Mouse (Mus musculus) left cerebral cortex, adult 8-10 months (tissue): ENCODE data around the gene Atp1a4. TPM values are rescaled to one million over a fixed set of nuclear protein-coding genes. Genes with fewer than 3 reads are reported as not detected.

Experiments used
- DNase-seq, 2 experiments: peaks; one replicate each; pipeline ENCODE4 v3.0.0; 2022; ENCODE audit warnings: low spot score in 2 of 2
- total RNA-seq, 4 experiments: library from RNA; stranded (reverse); gene quantifications; 2 replicates each; pipeline ENCODE4 v1.2.4; 2022

Atp1a4 gene
- total RNA-seq, result not detected

GRCm38 (mm10) chr1:172258314-172258713 is at the start of gene Atp1a4:
Atp1a4 (minus strand) TSS chr1:172258414.
- no peak for DNase-seq

- DNase-seq, result no peak
Observed at GRCm38 (mm10) chr1:172307936-172308335, 49.7 kb upstream of the Atp1a4 start.

DNA sequence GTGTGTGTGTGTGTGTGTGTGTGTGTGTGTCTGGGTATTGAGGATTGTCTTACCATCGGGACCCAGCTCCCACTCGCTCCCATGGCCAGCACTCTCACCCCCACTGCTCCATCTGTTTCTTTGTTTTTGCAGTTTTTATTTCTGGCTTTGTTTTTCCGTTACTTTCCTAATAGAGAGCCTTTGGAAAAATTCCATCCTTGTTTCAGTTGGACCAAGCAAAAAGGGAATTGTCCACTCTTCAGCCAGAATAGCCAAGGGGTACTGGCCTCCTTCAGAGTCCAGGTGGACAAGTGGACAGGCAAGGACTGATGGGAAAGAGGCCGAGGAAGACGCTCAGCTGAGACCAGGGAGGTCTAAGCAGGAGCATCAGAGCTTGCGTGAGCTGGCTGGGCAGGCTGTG is 48.7 kb upstream of the Atp1a4 start:
- DNase-seq, result no peak

DNA sequence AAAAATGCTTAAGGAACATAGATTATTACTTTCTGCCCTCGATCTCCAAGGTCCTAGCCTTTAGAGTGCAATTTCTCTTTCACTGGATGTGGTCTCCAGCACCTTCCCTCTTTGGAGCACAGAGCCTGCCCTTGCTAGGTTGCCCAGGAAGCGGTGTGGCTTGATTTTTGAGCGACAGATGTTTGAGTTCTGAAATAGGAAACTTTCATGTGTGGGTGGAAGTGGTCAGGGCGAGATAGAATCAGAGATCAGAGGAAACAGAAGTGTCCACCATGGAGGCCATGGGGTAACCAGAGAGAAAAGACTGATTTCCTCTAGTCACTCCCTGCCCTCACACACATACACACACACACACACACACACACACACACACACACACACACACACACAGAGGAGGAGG is 48.0 kb upstream of the Atp1a4 start:
- no peak for DNase-seq

DNA sequence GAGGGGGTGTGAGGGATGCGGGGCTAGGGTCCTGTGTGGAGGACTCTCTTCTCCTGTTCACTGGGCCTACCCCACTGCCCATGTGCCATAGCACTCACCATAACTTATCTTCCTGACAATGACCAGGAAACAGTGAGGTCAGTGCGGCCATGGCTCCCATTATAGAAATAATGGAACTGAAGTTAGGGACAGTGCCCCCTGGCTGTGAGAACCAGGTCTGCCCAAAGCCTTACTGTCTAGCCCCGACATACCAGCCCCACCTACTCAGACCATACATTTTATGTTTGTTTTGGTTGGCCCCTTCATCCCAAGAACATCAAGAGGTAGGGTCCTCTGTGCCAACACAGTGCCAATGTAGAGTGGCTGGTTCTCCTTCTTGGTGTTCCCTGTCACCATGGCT is 47.4 kb upstream of the Atp1a4 start:
- no peak for DNase-seq

GRCm38 (mm10) chr1:172305153-172305552 is 46.9 kb upstream of the Atp1a4 start:
- DNase-seq, result no peak

GRCm38 (mm10) chr1:172304443-172304842 is 46.2 kb upstream of the Atp1a4 start:
- no peak for DNase-seq

- DNase-seq, result no peak
Observed at GRCm38 (mm10) chr1:172302851-172303250, 44.6 kb upstream of the Atp1a4 start.

GRCm38 (mm10) chr1:172302311-172302710 is 44.1 kb upstream of the Atp1a4 start:
- no peak for DNase-seq

DNA sequence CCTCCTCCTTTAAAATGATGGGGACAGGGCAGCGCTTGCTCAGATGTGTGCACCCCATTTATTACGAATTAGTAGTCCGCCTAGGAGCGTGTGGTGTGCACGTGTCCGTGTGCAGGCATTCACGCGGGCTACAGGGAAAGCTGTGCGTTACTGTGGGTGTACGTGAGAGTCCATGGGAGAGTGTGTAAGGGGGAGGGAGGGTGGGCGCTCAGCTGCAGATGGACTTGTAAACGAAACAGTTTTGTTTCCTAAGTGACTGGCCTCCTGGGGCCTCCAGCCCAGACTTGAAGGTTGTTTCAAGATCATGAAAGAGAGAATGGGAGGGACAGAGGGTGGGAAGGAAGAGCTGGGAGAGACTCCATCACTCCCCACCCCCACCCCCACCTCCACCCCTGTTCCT is 43.0 kb upstream of the Atp1a4 start:
- DNase-seq, result no peak

DNA sequence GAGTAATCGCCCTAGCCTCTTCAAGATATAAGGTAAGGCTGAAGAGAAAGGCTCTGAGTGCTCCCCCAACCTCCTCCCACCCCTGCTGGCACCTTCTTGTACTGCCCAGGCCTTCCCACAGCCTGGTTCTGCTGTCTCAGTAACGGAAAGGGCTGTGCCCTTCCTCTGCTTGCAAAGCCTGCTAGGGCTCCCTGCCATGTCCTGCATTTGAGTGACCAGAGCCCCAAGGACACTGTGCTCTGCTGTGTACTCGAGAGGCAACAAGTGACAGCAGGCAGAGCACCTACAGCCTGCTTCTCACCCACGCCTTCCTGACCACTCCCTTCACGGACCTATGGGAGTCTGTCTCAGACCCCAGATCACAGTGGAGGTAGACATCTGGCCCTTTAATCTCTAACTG is 42.0 kb upstream of the Atp1a4 start:
- DNase-seq, result no peak

DNA sequence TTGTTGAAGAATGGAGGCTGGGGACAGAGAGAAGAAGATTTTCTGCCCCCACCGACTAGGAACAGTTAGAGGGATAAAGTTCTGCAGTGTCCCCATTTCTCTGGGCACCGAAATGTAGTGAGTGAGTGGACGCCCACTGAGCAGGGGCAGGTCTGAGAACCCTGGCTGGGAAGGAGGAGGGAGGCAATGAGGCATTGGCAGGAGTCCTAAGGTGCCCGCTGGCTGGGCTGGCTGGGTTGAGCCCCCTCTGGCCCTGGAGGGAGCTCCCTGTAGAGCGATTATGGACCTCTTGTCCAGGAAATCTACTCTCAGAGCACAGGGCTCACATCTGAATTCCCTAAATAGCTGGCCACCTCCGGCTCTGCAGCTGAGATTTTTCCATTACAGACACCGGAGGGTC is 41.3 kb upstream of the Atp1a4 start:
- DNase-seq, result no peak

DNA sequence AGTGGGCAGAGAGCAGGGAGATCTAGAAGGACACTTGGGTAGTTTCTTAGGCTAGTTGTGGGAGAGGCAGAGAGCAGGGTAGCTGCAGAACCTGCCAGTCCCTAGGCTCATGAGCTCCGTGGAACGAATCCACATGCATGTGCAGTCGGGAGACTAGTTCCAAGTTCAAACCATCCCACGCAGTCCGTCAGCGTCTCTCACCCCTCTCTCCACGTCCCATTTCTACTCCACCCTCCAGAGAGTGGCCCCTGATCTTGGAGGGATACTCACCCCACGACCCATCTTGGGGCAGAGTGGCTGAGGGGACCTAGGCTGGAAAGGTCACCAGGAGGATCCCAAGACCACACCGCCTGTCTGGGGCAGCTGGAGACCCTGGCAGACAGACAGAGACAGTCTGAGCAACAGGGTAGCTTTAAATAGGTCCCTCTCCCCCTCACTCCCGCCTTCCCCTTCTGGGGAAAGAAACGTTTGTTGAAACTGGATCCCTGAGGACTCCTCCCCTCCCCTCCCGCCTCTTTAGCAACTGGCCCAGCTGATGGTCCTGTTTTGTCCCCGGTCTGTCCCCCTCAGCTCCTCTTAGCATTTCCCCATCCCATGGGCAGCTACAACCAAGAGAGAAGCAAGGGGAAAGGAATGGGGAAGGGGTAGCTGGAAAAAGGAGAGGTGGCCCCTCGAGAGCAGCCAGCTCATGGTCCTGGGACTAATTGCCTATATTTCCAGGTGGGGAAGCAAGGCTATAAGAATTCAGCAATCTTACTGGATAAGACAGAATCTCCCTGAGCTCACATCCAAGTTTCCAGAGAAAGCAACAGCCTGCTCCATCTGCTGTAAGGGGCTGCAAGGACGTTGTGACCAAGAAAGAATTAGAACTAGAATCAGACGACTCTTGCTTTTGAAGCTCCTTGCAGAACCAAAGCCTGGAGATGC is 39.7 kb upstream of the Atp1a4 start, which contains the start of gene Atp1a2:
Gene Atp1a2, minus strand, starts transcription at position 454 of the 927 bp plus-strand sequence.
- DNase-seq, result peak in 1 of 2 experiments; percentile 81

DNA sequence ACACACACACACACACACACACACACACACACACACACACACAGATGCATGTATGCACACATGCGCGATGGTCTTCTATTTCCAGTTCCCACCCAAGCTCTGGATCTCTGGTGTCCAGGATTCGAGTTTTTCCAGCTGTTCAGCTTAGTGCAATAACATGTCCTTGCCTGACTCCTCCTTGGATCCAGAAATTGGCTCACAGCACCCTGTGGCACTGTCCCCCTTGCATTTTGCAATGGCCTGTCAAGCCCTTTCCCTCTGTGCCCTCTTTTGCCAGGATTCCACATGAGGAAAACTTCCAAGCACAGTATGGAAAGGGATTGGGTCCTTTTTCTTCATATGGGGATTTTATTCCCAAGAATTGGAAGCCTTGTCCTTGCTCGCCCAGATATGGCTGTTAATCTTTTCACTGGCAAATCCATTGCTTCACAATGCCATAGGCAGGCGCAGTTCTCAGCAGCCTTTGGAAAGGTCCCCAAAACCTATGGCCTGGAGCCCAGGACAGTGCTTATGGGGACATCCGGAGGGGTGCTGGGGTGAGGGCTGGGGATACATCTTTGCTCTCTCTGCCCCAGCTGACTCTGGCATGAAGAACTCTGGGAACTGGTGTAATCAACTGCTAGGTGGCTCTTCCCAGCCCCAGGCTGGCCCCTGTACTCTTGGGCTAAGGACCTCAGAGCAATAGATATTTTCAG is 38.7 kb upstream of the Atp1a4 start:
- DNase-seq, result no peak

DNA sequence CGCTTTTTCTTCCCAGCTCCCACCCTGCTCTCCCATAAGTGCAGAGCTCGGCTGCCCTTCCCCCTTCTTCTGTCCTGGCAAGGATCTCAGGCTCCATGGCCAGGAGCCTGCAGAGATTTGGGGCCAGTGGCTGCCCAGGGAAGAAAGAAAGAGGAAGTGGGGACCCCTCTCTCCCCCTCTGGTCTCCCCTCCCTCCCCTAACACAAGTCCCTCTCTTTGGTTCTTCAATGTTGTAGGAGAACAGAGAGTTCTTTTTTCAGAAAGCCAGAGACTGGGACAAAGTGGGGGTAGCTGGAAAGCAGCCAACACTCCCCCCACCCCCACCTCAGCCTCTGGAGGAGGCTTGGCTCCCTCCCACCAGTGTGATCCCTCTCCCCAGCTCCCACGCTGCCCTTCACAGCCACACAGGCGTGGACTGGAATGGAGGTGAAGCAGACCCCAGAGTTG is 37.6 kb upstream of the Atp1a4 start:
- no peak for DNase-seq

GRCm38 (mm10) chr1:172293449-172293848 is 35.2 kb upstream of the Atp1a4 start:
- DNase-seq, result no peak

DNA sequence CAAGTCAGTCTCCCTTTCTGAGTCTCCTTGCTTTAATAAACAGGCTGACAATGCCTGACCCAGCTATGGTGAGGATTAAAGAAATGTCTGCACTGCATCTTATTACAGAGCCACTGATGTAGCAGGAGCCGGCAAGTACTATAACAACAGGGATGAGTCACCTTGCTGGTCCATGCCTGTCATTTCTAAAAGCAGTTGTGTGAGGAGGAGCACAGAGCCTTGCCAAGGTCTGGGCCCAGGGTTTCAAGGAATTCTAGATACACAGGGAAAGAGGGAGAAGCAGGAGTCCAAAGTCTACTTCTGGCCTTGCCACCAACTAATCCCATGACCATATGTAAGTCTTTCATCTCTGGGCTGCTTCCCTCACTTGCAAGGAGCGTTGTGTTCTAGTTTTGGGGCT is 34.7 kb upstream of the Atp1a4 start:
- DNase-seq, result peak in 1 of 2 experiments; percentile 67

DNA sequence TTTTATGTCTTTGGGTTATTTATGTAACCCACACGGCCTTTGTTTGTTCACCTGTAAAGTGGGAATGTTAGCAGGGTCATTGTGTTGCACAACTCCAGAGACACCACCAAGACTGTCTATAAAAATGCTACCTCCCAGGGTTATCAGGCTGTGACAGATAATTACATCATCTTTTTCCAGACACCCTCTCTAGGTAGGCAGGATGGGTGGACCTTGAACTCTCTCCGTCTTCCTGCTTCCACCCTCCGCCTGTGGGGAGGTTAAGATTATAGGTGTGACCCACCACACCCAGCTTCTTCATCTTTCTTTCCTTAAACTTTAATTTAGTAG is 31.4 kb upstream of the Atp1a4 start:
- DNase-seq, result no peak

DNA sequence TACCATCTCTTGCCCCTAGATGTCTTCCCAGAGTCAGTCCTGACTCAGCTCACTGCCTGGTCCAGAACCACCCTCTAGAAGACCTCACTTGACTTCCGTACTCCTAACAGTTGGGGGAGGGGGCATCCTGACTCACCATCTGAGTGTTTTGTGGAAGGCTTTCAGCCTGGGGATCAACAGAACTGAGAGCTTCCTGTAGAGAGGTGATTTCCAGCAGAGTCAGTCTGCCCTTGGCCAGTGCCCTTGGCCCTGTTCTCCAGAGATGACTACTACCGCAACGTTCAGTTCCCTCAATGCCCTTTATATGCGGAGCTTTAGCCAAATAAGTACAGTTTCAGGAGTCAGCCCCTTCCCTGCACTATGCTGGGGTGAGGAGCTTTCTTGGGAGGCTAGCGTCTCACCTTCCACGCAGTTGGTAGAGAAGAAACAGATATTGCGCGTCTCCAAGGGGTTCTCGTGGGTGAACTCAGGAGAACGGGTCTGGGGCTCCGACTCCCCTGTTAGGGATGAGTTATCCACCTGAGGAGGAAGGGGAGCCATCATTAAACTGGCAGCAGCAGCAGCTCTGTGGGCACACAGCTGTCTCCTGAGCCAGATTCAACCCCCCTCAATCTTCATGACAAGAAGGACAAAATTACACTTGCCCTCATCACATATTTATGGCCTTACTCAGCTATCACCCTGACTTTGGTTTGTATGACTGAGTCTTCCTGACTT is 30.8 kb upstream of the Atp1a4 start:
- no peak for DNase-seq

GRCm38 (mm10) chr1:172286740-172287139 is 28.5 kb upstream of the Atp1a4 start:
- DNase-seq, result no peak

- no peak for DNase-seq
Observed at GRCm38 (mm10) chr1:172284221-172284620, 26.0 kb upstream of the Atp1a4 start.

DNA sequence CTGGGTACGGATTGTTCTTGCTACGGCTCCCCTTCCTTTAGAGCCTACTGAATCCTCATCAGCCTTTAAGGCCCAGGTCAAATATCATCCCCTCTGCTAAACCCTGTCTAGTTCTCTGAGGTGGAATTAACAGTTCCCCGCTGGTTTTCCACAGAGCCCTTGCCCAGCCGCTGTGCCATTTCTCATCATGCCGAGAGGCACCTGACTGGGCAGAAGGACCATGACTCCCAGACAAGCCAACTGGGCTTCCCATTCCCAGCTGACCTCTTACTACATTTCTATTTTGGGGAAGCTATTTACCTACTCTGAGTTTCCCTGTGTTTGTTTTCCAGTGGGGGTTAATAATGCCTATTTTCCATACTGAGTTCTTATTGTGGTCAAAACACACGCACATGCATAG is 24.9 kb upstream of the Atp1a4 start:
- no peak for DNase-seq
